Mouse (Mus musculus): ENCODE data around the gene Pdzd2.

Gene Pdzd2

DNA sequence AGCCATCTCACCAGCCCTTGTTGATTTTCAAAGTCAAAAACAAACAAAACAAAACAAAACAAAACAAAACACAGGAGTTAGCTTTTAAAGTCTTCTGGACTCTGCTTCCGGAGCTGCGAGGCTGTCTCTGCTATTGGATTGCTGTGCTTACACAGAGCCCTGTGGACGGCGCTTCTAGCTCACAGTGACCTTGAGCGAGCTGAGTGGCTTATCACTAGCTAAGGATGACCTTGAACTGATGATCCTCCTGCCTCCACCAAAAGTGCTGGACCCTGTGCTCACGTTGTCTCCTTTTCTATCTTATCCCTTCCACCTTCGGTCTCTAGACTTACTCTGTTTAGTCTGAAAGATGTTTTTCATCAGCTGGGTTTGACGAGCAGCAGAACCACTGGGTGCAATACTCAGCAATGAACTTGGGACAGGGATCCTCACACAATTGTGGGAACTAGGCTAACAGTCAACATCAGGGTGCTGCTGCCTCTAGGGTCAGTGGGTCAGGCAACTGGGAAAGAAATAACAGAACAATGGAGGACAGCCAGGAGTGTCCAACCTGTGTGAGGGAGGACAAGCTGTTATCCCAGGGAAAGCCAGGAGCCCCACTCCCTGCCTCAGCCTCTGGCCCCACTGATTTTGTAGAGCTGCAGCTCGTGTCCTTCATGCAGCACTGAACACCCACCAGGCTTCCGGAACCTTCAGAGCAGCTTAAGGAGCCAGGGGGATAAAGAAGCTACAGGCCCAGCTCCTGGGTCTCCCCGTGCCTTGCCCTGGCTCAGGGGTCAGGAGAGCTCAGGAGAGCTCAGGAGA lies 172.9 kb downstream of the Pdzd2 start:
- no peak for DNase-seq

DNA sequence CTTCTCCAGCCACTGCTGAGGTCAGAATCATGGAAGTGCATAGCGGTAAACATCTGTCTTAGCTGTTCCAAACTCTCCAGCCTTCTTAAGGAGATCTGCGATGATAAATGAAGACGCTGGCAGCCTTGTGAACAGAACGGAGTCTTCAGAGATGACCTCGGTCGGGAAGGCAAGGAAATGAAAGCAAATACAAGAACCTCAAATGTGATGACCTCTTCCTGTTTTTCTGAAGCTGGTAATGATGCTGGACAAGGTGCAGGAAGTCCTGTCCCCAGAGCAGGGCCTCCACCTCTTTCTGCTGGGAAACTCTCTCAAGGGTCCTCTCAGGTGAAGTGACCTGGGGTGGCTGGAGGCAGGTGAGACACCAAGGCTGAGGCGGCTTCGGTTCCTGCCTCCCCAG lies 174.4 kb downstream of the Pdzd2 start:
- DNase-seq, result no peak

- no peak for DNase-seq
Observed at GRCm38 (mm10) chr15:12560505-12560904, 179.2 kb downstream of the Pdzd2 start.

GRCm38 (mm10) chr15:12557663-12558436 lies 181.9 kb downstream of the Pdzd2 start:
- DNase-seq, result peak; percentile 22

GRCm38 (mm10) chr15:12553211-12553610 lies 186.5 kb downstream of the Pdzd2 start:
- no peak for DNase-seq

DNA sequence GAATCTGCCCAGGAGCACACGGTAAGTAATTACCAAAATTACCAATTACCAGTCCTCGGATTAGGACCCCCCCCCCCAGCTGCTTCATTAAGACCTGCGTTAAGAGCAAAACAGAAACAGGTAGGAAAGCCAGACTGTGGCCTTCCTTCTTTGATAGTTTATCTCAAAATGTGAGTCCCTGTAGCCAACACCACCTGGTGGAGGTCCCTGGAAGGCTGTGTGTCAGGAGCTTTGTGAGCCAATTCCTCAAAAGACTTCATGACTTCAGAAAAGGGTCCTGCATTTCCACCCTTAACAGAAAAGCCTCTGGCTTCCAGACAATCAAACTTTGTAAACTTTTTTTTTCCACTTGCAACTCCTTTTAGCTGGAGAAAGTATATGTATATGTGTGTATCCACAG lies 188.8 kb downstream of the Pdzd2 start:
- no peak for DNase-seq

DNA sequence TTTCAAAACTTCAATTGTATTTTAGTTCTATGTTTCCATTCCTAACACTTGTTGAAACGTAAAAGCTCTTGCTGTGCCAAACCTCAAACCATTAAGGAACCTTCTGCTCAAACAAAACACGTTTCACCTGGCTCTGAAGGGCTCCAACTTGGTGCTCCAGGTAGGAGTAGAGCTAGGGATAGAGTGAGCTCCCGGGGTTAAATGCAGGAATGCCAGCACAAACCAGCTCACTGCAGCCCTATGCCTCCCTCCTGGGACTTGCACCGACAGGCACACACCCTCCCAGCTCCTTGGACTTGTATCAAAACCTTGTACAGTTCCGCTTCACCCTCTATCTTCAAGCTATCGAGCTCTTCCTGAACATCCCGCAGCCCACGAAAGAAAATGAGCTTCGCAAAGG lies 189.3 kb downstream of the Pdzd2 start:
- no peak for DNase-seq

DNA sequence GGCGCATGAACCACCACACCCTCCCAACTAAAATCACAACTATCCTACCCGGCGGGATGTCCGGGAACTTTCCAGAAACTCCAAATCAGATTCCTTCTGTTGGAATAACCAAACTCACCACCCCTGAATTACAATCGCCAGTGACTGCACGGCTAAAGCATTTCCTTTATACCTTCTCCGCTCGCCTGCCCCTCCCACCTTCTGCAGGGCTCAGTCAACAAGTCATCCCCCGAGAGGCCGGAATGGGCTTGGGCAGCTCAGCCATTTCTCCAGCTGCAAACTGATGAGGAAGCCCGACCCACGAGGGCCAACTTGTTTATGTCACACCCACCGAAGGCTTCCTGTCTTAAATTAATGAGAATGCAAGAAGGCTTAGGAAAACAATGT lies 189.8 kb downstream of the Pdzd2 start:
- no peak for DNase-seq

DNA sequence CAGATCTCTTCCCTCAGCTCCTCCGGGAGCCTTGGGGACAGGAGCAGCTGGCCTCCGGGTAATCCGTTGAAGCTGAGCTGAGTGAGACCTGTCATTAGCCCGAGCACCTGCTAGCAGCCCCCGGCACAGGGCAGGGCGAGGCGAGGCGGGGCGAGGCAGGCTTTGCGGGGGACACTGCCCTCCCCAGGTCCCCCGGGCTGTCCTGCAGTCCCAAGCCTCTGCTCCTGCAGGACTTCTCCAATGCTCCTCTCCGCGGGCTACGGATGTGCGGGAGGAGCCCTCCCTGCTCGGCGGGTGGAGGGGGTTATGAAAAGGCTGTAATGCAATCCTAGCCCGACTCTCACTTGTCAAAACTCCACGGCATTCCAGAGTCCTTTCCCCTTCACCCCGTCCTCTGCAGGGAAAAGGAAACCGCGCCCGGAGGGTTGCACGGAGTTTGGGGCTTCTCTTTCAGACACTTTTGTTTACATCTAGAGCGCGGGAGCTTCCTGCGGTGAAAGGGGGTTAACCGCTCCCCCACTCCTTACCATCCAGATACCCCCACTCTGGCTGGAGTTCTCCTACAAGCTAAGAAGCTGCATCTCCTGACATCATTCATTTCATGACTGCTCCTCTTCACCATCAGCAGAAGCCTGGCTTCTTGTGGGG lies 190.3 kb downstream of the Pdzd2 start:
- DNase-seq, result no peak

DNA sequence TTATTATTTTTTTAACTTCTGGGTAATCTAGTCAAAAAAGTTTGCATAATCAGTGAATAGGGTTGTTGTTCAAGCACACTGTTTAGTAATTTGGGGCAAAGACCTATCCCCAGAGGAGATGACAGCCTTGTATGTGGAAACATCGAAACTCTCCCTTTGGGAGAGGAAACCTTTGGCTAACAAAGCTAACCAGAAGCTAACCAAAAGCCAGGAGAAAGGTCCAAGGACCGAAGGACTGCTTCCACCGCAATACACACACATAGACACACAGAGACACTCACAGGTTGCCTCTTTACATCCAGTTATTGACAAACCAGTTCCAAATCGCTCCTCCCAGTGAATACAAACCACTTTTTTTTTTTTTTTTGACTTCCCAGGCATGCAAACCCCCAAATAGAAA lies 191.0 kb downstream of the Pdzd2 start:
- DNase-seq, result no peak

GRCm38 (mm10) chr15:12547640-12548405 lies 191.9 kb downstream of the Pdzd2 start:
- no peak for DNase-seq

GRCm38 (mm10) chr15:12546781-12547180 lies 192.9 kb downstream of the Pdzd2 start:
- DNase-seq, result no peak

- no peak for DNase-seq
Observed at GRCm38 (mm10) chr15:12545671-12546070, 194.1 kb downstream of the Pdzd2 start.

DNA sequence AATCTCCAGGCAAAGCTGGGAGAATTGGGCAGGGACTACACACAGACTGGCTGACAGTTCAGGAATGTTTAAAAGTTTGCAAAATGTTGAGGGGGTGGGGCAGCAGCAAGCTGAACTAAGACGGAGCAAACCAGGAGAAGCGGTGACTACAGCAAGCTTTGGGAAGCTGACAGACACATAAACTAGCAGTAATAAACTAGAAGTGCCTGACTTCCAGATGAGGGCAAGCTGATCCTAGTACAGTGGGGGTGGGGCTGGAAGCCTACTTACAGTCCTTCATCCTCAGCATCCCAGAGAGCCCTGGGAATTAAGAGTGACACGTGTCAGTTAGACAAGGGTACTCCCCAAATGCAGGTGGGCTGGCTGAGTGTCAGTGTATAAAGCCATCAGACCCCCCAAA lies 194.5 kb downstream of the Pdzd2 start:
- no peak for DNase-seq

- no peak for DNase-seq
Observed at GRCm38 (mm10) chr15:12543686-12544325, 195.9 kb downstream of the Pdzd2 start.

- DNase-seq, result no peak
Observed at GRCm38 (mm10) chr15:12542316-12542715, 197.4 kb downstream of the Pdzd2 start.

GRCm38 (mm10) chr15:12539618-12540302 lies 200.0 kb downstream of the Pdzd2 start:
- DNase-seq, result no peak

- DNase-seq, result no peak
Observed at GRCm38 (mm10) chr15:12533254-12533653, 206.5 kb downstream of the Pdzd2 start.

DNA sequence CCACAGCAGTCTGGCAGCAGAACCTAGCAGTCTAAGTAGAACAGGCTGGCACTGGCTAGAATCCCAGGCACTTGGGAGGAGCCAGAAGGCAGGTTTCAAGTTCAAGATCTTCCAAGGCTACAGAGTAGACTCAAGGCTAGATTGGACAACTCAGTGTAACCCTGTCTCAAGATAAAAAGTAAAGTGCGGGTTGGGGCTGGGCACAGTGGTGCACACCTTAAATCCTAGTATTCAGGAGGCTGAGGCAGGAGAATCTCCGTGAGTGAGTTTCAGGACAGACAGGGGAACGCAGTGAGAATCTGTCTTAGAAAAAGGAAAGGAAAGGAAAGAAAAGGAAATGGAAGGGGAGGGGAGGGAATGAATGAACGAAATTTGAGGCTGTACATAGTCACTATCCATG lies 207.2 kb downstream of the Pdzd2 start:
- DNase-seq, result no peak

DNA sequence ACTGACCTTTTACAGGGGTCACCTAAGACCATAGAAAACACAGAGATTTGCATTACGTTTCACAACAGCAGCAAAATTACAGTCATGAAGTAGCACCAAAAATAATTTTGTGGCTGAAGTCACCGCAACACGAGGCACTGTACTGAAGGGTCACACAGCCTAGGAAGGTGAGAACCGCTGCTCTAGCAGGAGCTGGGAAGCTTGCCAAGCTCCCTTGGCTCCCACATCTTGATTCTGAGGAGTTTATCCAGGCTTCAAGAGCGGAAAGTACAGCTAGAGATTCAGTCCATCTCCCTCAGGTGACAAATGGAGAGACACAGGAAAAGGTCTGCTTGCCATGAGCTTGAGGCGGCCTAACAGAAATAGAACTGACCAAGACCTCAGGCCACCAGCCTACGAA lies 216.9 kb downstream of the Pdzd2 start:
- DNase-seq, result no peak

GRCm38 (mm10) chr15:12520292-12520691 lies 219.4 kb downstream of the Pdzd2 start:
- no peak for DNase-seq
